Mouse (Mus musculus): ENCODE data around the gene Iqca. TPM values are rescaled to one million over a fixed set of nuclear protein-coding genes. Genes with fewer than 3 reads are reported as not detected.

The Iqca gene
- polyA plus RNA-seq, 1 experiment from 2014 or later: 1.2 TPM

- Histone ChIP-seq H3K9me3 (no peaks in the 10 kb centered on the region), H3K27me3 (replicated peaks) (no peaks in the 10 kb centered on the region), H3K4me2 (no peak overlapping the region), H3K9ac (no peak overlapping the region), H3K27ac (no peak overlapping the region), H3K36me3 (replicated peaks) (no peaks in the 10 kb centered on the region), H3K4me3 (no peak overlapping the region), H3K4me1 (no peaks in the 10 kb centered on the region)
- ATAC-seq (replicated peaks): no peak
- whole genome bisulfite sequencing: 66% methylated on average over 2 of the region's 2 CpGs
Measured at GRCm38 (mm10) chr1:90028305-90028704, 124.9 kb downstream of the Iqca start.

DNA sequence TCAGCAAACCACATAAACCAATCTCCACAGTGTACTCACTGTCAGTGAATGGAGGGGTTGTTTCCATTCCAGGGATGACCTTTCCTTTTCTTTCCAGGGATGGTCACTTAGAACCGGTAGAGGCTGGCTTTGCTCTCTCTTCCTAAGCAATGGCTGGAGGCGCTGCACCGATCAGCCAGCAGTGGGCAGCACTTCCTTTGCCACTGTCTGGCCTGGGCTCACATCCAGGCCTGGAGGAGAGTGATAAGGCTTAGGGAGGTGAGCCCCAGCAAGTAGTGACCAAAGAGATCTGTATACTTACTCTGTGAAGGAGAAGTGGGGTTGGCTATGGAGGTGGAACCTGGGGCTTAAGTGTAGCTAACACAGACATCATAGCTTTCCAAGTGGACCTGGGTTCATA, 126.3 kb downstream of the Iqca start:
- H3K4me2 ChIP-seq: no peak overlapping the region
- H3K9me3 ChIP-seq: no peaks in the 10 kb centered on the region
- no peaks in the 10 kb centered on the region for H3K27me3 ChIP-seq (replicated peaks)
- H3K36me3 ChIP-seq (replicated peaks): no peaks in the 10 kb centered on the region
- WGBS: 31% methylated on average over 3 of the region's 3 CpGs
- no peaks in the 10 kb centered on the region for H3K4me1 ChIP-seq
- no peak for ATAC-seq (replicated peaks)
- no peak overlapping the region for H3K27ac ChIP-seq
- H3K9ac ChIP-seq: no peak overlapping the region
- H3K4me3 ChIP-seq: no peak overlapping the region

GRCm38 (mm10) chr1:90020336-90020735, 132.9 kb downstream of the Iqca start:
- no peak overlapping the region for H3K4me3 ChIP-seq
- WGBS: 86% methylated on average over 5 of the region's 5 CpGs
- no peak overlapping the region for H3K27ac ChIP-seq
- no peaks in the 10 kb centered on the region for H3K4me1 ChIP-seq
- H3K9ac ChIP-seq: no peak overlapping the region
- no peaks in the 10 kb centered on the region for H3K9me3 ChIP-seq
- no peak for ATAC-seq (replicated peaks)
- H3K27me3 ChIP-seq (replicated peaks): no peaks in the 10 kb centered on the region
- H3K36me3 ChIP-seq (replicated peaks): no peaks in the 10 kb centered on the region
- H3K4me2 ChIP-seq: no peak overlapping the region

GRCm38 (mm10) chr1:90018071-90018470, 135.1 kb downstream of the Iqca start:
- no peaks in the 10 kb centered on the region for H3K4me1 ChIP-seq
- no peaks in the 10 kb centered on the region for H3K9me3 ChIP-seq
- no peaks in the 10 kb centered on the region for H3K27me3 ChIP-seq (replicated peaks)
- WGBS: 80% methylated on average over 6 of the region's 6 CpGs
- no peak overlapping the region for H3K27ac ChIP-seq
- H3K4me3 ChIP-seq: no peak overlapping the region
- H3K9ac ChIP-seq: no peak overlapping the region
- H3K36me3 ChIP-seq (replicated peaks): no peaks in the 10 kb centered on the region
- no peak overlapping the region for H3K4me2 ChIP-seq
- ATAC-seq (replicated peaks): no peak

DNA sequence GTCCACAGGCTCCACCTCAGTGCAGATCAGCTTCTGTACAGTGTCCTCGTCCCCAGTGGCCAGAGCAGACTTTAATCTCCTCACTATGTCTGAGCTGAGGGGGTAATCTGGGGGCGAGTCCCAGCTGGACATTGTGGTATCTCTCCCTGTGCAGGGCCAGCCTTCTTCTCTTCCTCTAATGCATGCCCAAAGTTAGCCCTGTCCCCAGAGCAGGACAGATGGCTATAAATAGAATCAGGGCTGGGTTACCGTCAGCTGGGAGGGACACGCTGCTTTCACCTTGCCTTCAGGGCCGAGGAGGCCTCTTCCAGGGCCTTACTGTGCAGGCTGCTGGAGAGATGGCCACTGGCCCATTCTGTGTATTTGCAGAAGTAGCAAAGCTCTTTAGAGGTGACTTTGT, 138.8 kb downstream of the Iqca start, which contains the start of gene Asb18:
TSS of gene Asb18 (minus strand) at position 221 of the 400 bp plus-strand sequence.
- Histone ChIP-seq H3K4me1 (no peaks in the 10 kb centered on the region), H3K4me2 (no peak within 1 kb of the TSS), H3K4me3 (no peak within 1 kb of the TSS), H3K27me3 (replicated peaks) (no peaks in the 10 kb centered on the region), H3K27ac (no peak within 1 kb of the TSS), H3K9me3 (no peaks in the 10 kb centered on the region), H3K36me3 (replicated peaks) (no peaks in the 10 kb centered on the region), H3K9ac (no peak within 1 kb of the TSS)
- no peak for ATAC-seq (replicated peaks)
- WGBS: 73% methylated on average over 5 of the region's 5 CpGs

- Histone ChIP-seq H3K9me3 (no peaks in the 10 kb centered on the region), H3K9ac (no peak overlapping the region), H3K27ac (no peak overlapping the region), H3K27me3 (replicated peaks) (no peaks in the 10 kb centered on the region), H3K4me3 (no peak overlapping the region), H3K36me3 (replicated peaks) (no peaks in the 10 kb centered on the region), H3K4me2 (no peak overlapping the region), H3K4me1 (no peaks in the 10 kb centered on the region)
- ATAC-seq (replicated peaks): no peak
- 81% methylated on average over 5 of the region's 5 CpGs for WGBS
Measured at GRCm38 (mm10) chr1:90013273-90013672, 139.9 kb downstream of the Iqca start.

GRCm38 (mm10) chr1:90012850-90013249, 140.4 kb downstream of the Iqca start:
- Histone ChIP-seq H3K36me3 (replicated peaks) (no peaks in the 10 kb centered on the region), H3K4me2 (no peak overlapping the region), H3K27ac (no peak overlapping the region), H3K4me3 (no peak overlapping the region), H3K9ac (no peak overlapping the region), H3K27me3 (replicated peaks) (no peaks in the 10 kb centered on the region), H3K9me3 (no peaks in the 10 kb centered on the region), H3K4me1 (no peaks in the 10 kb centered on the region)
- no peak for ATAC-seq (replicated peaks)
- WGBS: 66% methylated on average over 7 of the region's 7 CpGs

DNA sequence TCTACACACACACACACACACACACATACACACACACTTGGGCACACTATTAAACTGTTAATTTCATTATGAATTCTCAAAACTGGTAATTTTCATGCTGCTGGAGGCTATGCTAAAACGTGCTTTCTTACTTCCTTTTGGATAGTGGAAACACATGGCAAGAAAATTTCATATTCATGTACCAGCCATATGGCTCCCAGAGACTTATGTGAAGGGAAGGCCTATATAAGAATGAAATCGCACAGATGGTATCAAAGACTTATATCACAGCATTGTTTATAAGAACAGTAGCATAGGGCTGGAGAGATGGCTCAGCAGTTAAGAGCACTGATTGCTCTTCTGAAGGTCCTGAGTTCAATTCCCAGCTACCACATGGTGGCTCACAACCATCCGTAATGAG, 141.0 kb downstream of the Iqca start:
- Histone ChIP-seq H3K27me3 (replicated peaks) (no peaks in the 10 kb centered on the region), H3K4me1 (no peaks in the 10 kb centered on the region), H3K36me3 (replicated peaks) (no peaks in the 10 kb centered on the region), H3K9me3 (no peaks in the 10 kb centered on the region), H3K4me3 (no peak overlapping the region), H3K4me2 (no peak overlapping the region), H3K27ac (no peak overlapping the region), H3K9ac (no peak overlapping the region)
- 79% methylated on average over 3 of the region's 3 CpGs for WGBS
- ATAC-seq (replicated peaks): no peak

GRCm38 (mm10) chr1:90010077-90010476, 143.1 kb downstream of the Iqca start:
- Histone ChIP-seq H3K9ac (no peak overlapping the region), H3K9me3 (no peaks in the 10 kb centered on the region), H3K27ac (no peak overlapping the region), H3K36me3 (replicated peaks) (no peaks in the 10 kb centered on the region), H3K4me3 (no peak overlapping the region), H3K27me3 (replicated peaks) (no peaks in the 10 kb centered on the region), H3K4me2 (no peak overlapping the region), H3K4me1 (no peaks in the 10 kb centered on the region)
- no peak for ATAC-seq (replicated peaks)
- WGBS: 78% methylated on average over 1 of the region's 1 CpGs

- ATAC-seq (replicated peaks): no peak
- no peaks in the 10 kb centered on the region for H3K36me3 ChIP-seq (replicated peaks)
- 71% methylated on average over 3 of the region's 3 CpGs for WGBS
- no peaks in the 10 kb centered on the region for H3K4me1 ChIP-seq
- no peaks in the 10 kb centered on the region for H3K27me3 ChIP-seq (replicated peaks)
- H3K27ac ChIP-seq: no peak overlapping the region
- no peaks in the 10 kb centered on the region for H3K9me3 ChIP-seq
- H3K9ac ChIP-seq: no peak overlapping the region
- H3K4me2 ChIP-seq: no peak overlapping the region
- H3K4me3 ChIP-seq: no peak overlapping the region
Measured at GRCm38 (mm10) chr1:90009188-90009587, 144.0 kb downstream of the Iqca start.

DNA sequence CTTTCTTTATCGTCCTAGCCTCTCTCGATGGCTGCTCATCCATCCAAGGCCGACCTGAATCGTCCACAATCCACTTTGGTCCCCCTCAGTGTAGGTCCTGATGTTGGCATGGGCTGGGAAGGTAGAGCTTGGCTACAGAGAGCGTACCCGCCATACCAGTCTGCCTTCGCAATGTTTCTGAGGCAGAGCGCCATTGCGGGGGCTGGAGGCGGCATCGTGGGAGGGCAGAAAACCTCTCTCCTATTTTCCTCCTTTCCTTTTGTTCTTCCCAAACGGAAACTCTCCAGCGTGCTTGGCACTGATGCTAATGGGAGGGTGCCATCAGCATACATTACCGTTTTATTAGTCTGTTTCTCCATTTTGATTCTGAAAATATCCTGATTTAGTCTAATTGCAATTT, 146.5 kb downstream of the Iqca start:
- H3K9me3 ChIP-seq: no peaks in the 10 kb centered on the region
- H3K9ac ChIP-seq: no peak overlapping the region
- H3K36me3 ChIP-seq (replicated peaks): no peaks in the 10 kb centered on the region
- H3K27ac ChIP-seq: 0 out of 2 replicates have a peak overlapping the region, but pooled peaks have one; percentile 7
- H3K4me1 ChIP-seq: no peaks in the 10 kb centered on the region
- WGBS: 69% methylated on average over 14 of the region's 14 CpGs
- no peak overlapping the region for H3K4me3 ChIP-seq
- ATAC-seq (replicated peaks): no peak
- no peak overlapping the region for H3K4me2 ChIP-seq
- H3K27me3 ChIP-seq (replicated peaks): no peaks in the 10 kb centered on the region

DNA sequence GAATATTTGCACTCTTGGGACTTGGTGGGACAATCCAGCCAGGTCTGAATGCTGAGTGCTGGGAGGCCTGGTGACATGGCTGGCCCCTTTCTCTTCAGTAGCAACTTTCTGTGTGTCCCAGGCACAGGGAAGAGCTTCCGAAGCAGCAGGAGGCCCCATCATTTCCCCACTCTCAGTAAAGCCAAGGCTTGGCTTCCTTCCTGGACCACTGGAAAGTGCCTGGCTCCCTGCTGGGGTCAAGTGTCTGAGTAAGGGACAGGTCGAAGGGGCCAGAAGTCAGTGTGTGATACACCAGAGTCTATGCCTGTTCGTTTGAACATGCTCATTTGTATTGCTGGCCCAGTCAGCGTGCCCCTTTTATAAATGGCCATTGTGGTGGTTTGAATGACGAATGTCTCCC, 152.2 kb downstream of the Iqca start:
- no peak for ATAC-seq (replicated peaks)
- Histone ChIP-seq H3K27ac (no peak overlapping the region), H3K4me1 (no peaks in the 10 kb centered on the region; the same call in 1 of the 2 replicates), H3K36me3 (replicated peaks) (no peaks in the 10 kb centered on the region), H3K4me2 (no peak overlapping the region), H3K4me3 (no peak overlapping the region), H3K9me3 (no peaks in the 10 kb centered on the region), H3K9ac (no peak overlapping the region), H3K27me3 (replicated peaks) (no peaks in the 10 kb centered on the region)
- 43% methylated on average over 5 of the region's 5 CpGs for WGBS

GRCm38 (mm10) chr1:89999858-90000257, 153.3 kb downstream of the Iqca start:
- no peak overlapping the region for H3K4me2 ChIP-seq
- H3K27ac ChIP-seq: no peak overlapping the region
- no peak for ATAC-seq (replicated peaks)
- 93% methylated on average over 3 of the region's 3 CpGs for WGBS
- H3K9me3 ChIP-seq: no peaks in the 10 kb centered on the region
- no peak overlapping the region for H3K4me3 ChIP-seq
- H3K36me3 ChIP-seq (replicated peaks): no peaks in the 10 kb centered on the region
- H3K4me1 ChIP-seq: no peaks in the 10 kb centered on the region; the same call in 1 of the 2 replicates
- no peak overlapping the region for H3K9ac ChIP-seq
- H3K27me3 ChIP-seq (replicated peaks): 0 out of 2 replicates have a peak, but pooled peaks cover 5% of the 10 kb centered on the region

Measured in midbrain, embryonic 15.5 days (tissue).